Mouse (Mus musculus): ENCODE data around the gene Zfp524. TPM values are rescaled to one million over a fixed set of nuclear protein-coding genes. Genes with fewer than 3 reads are reported as not detected.
"Not testable (repeated sequence)": the region's sequence is repeated elsewhere in the genome, so short reads cannot be mapped to it uniquely, and the experiment has no call there.

Gene Zfp524
- polyA plus RNA-seq, 1 experiment from 2014 or later, result 8.4 TPM

- 43% methylated on average over 54 of the region's 55 CpGs for WGBS
- Histone ChIP-seq H3K9me3 (ENCODE audit: control insufficient read depth, low read length) (no peaks in the 10 kb centered on the region), H3K4me2 (ENCODE audit: low read length) (peak overlapping the region; percentile 94), H3K36me3 (ENCODE audit: control insufficient read depth, insufficient read depth, low read length) (peaks cover 33% of the 10 kb centered on the region), H3K4me1 (ENCODE audit: control insufficient read depth, insufficient read depth, low read length) (peaks cover 22% of the 10 kb centered on the region), H3K4me3 (replicated peaks; ENCODE audit: low read depth, low read length) (peak overlapping the region; percentile 17), H3K9ac (replicated peaks; ENCODE audit: low read length) (peak overlapping the region; percentile 37; the same call in 1 of the 2 replicates), H3K27me3 (ENCODE audit: control insufficient read depth, insufficient read depth, low read length) (no peaks in the 10 kb centered on the region), H3K27ac (replicated peaks; ENCODE audit: low read depth, low read length) (no peak overlapping the region)
- DNase-seq (no peak), ATAC-seq (ENCODE audit: low FRiP score, low TSS enrichment) (no peak)
These were observed 20.7 kb upstream of the Zfp524 start for GRCm38 (mm10) chr7:4993347-4993998.

GRCm38 (mm10) chr7:4993999-4994788 lies 20.0 kb upstream of the Zfp524 start:
- Histone ChIP-seq H3K4me1 (ENCODE audit: control insufficient read depth, insufficient read depth, low read length) (peaks cover 22% of the 10 kb centered on the region), H3K36me3 (ENCODE audit: control insufficient read depth, insufficient read depth, low read length) (peaks cover 33% of the 10 kb centered on the region), H3K4me2 (ENCODE audit: low read length) (peak overlapping the region; percentile 94), H3K27me3 (ENCODE audit: control insufficient read depth, insufficient read depth, low read length) (no peaks in the 10 kb centered on the region), H3K9ac (replicated peaks; ENCODE audit: low read length) (peak overlapping the region; percentile 37; the same call in 1 of the 2 replicates), H3K27ac (replicated peaks; ENCODE audit: low read depth, low read length) (no peak overlapping the region), H3K9me3 (ENCODE audit: control insufficient read depth, low read length) (no peaks in the 10 kb centered on the region), H3K4me3 (replicated peaks; ENCODE audit: low read depth, low read length) (peak overlapping the region; percentile 81)
- WGBS, result 51% methylated on average over 59 of the region's 59 CpGs
- ATAC-seq (ENCODE audit: low FRiP score, low TSS enrichment) (no peak), DNase-seq (no peak)

- WGBS, result 3% methylated on average over 19 of the region's 19 CpGs
- H3K9ac ChIP-seq (replicated peaks; ENCODE audit: low read length), result peak overlapping the region; percentile 94
- ATAC-seq (ENCODE audit: low FRiP score, low TSS enrichment), result no peak
- peak overlapping the region; percentile 81 for H3K4me3 ChIP-seq (replicated peaks; ENCODE audit: low read depth, low read length)
- H3K27me3 ChIP-seq (ENCODE audit: control insufficient read depth, insufficient read depth, low read length), result no peaks in the 10 kb centered on the region
- peaks cover 33% of the 10 kb centered on the region for H3K36me3 ChIP-seq (ENCODE audit: control insufficient read depth, insufficient read depth, low read length)
- H3K9me3 ChIP-seq (ENCODE audit: control insufficient read depth, low read length), result no peaks in the 10 kb centered on the region
- peak overlapping the region; percentile 94 for H3K4me2 ChIP-seq (ENCODE audit: low read length)
- H3K27ac ChIP-seq (replicated peaks; ENCODE audit: low read depth, low read length), result peak overlapping the region; percentile 89
- peaks cover 22% of the 10 kb centered on the region for H3K4me1 ChIP-seq (ENCODE audit: control insufficient read depth, insufficient read depth, low read length)
- no peak for DNase-seq
These were observed 18.8 kb upstream of the Zfp524 start for GRCm38 (mm10) chr7:4995268-4996002.

GRCm38 (mm10) chr7:4996003-4996895 lies 18.0 kb upstream of the Zfp524 start, which contains the start of gene Zfp579:
TSS of gene Zfp579 (minus strand) at chr7:4996158.
- H3K4me2 ChIP-seq (ENCODE audit: low read length), result peak within 1 kb of the TSS; percentile 94
- ATAC-seq (ENCODE audit: low FRiP score, low TSS enrichment) (peak; percentile 91), DNase-seq (peak; percentile 95)
- H3K27ac ChIP-seq (replicated peaks; ENCODE audit: low read depth, low read length), result peak within 1 kb of the TSS; percentile 89
- peak within 1 kb of the TSS; percentile 81 for H3K4me3 ChIP-seq (replicated peaks; ENCODE audit: low read depth, low read length)
- H3K36me3 ChIP-seq (ENCODE audit: control insufficient read depth, insufficient read depth, low read length), result peaks cover 31% of the 10 kb centered on the region
- peak within 1 kb of the TSS; percentile 94 for H3K9ac ChIP-seq (replicated peaks; ENCODE audit: low read length)
- no peaks in the 10 kb centered on the region for H3K27me3 ChIP-seq (ENCODE audit: control insufficient read depth, insufficient read depth, low read length)
- H3K9me3 ChIP-seq (ENCODE audit: control insufficient read depth, low read length), result no peaks in the 10 kb centered on the region
- H3K4me1 ChIP-seq (ENCODE audit: control insufficient read depth, insufficient read depth, low read length), result peaks cover 22% of the 10 kb centered on the region
- WGBS, result 2% methylated on average over 23 of the region's 26 CpGs

GRCm38 (mm10) chr7:4996934-4997333 lies 17.3 kb upstream of the Zfp524 start:
- Histone ChIP-seq H3K4me1 (ENCODE audit: control insufficient read depth, insufficient read depth, low read length) (peaks cover 22% of the 10 kb centered on the region), H3K27ac (replicated peaks; ENCODE audit: low read depth, low read length) (peak overlapping the region; percentile 89; the same call in 1 of the 2 replicates), H3K27me3 (ENCODE audit: control insufficient read depth, insufficient read depth, low read length) (no peaks in the 10 kb centered on the region), H3K9me3 (ENCODE audit: control insufficient read depth, low read length) (no peaks in the 10 kb centered on the region), H3K36me3 (ENCODE audit: control insufficient read depth, insufficient read depth, low read length) (peaks cover 25% of the 10 kb centered on the region), H3K4me3 (replicated peaks; ENCODE audit: low read depth, low read length) (peak overlapping the region; percentile 81), H3K9ac (replicated peaks; ENCODE audit: low read length) (peak overlapping the region; percentile 94), H3K4me2 (ENCODE audit: low read length) (peak overlapping the region; percentile 94)
- DNase-seq (no peak), ATAC-seq (ENCODE audit: low FRiP score, low TSS enrichment) (no peak)
- 67% methylated on average over 7 of the region's 8 CpGs for WGBS

- Histone ChIP-seq H3K9me3 (ENCODE audit: control insufficient read depth, low read length) (no peaks in the 10 kb centered on the region), H3K9ac (replicated peaks; ENCODE audit: low read length) (no peak overlapping the region), H3K4me1 (ENCODE audit: control insufficient read depth, insufficient read depth, low read length) (peaks cover 5% of the 10 kb centered on the region), H3K36me3 (ENCODE audit: control insufficient read depth, insufficient read depth, low read length) (no peaks in the 10 kb centered on the region), H3K4me2 (ENCODE audit: low read length) (no peak overlapping the region), H3K27ac (replicated peaks; ENCODE audit: low read depth, low read length) (no peak overlapping the region), H3K27me3 (ENCODE audit: control insufficient read depth, insufficient read depth, low read length) (no peaks in the 10 kb centered on the region), H3K4me3 (replicated peaks; ENCODE audit: low read depth, low read length) (no peak overlapping the region)
- no peak for DNase-seq
- no peak for ATAC-seq (ENCODE audit: low FRiP score, low TSS enrichment)
- WGBS, result 82% methylated on average over 2 of the region's 2 CpGs
These were observed 14.3 kb upstream of the Zfp524 start for GRCm38 (mm10) chr7:4999876-5000275.

- not testable (repeated sequence) for ATAC-seq (ENCODE audit: low FRiP score, low TSS enrichment); H3K4me3 ChIP-seq (replicated peaks; ENCODE audit: low read depth, low read length); H3K27me3 ChIP-seq (ENCODE audit: control insufficient read depth, insufficient read depth, low read length); H3K4me1 ChIP-seq (ENCODE audit: control insufficient read depth, insufficient read depth, low read length); H3K27ac ChIP-seq (replicated peaks; ENCODE audit: low read depth, low read length); H3K9ac ChIP-seq (replicated peaks; ENCODE audit: low read length); H3K9me3 ChIP-seq (ENCODE audit: control insufficient read depth, low read length); H3K4me2 ChIP-seq (ENCODE audit: low read length); DNase-seq
- peaks cover 13% of the 10 kb centered on the region for H3K36me3 ChIP-seq (ENCODE audit: control insufficient read depth, insufficient read depth, low read length)
- 75% methylated on average over 8 of the region's 8 CpGs for WGBS
These were observed 11.3 kb upstream of the Zfp524 start for GRCm38 (mm10) chr7:5002876-5003275.

- no peak overlapping the region for H3K4me2 ChIP-seq (ENCODE audit: low read length)
- WGBS, result 97% methylated on average over 26 of the region's 26 CpGs
- H3K27ac ChIP-seq (replicated peaks; ENCODE audit: low read depth, low read length), result no peak overlapping the region
- no peaks in the 10 kb centered on the region for H3K27me3 ChIP-seq (ENCODE audit: control insufficient read depth, insufficient read depth, low read length)
- no peaks in the 10 kb centered on the region for H3K9me3 ChIP-seq (ENCODE audit: control insufficient read depth, low read length)
- H3K4me1 ChIP-seq (ENCODE audit: control insufficient read depth, insufficient read depth, low read length), result no peaks in the 10 kb centered on the region
- ATAC-seq (ENCODE audit: low FRiP score, low TSS enrichment) (no peak), DNase-seq (no peak)
- peaks cover 61% of the 10 kb centered on the region for H3K36me3 ChIP-seq (ENCODE audit: control insufficient read depth, insufficient read depth, low read length)
- H3K4me3 ChIP-seq (replicated peaks; ENCODE audit: low read depth, low read length), result no peak overlapping the region
- H3K9ac ChIP-seq (replicated peaks; ENCODE audit: low read length), result no peak overlapping the region
These were observed 6.0 kb upstream of the Zfp524 start for GRCm38 (mm10) chr7:5008229-5008628.
